Comparison of ENCODE assay signal across 12 mouse cellular contexts in genomic region chr1:34665512-34665854, GRCm38 (mm10).
DNase-seq lines count a peak whose midpoint lies in the region; ATAC-seq and TF ChIP-seq lines count a peak whose summit lies in the region.
"Had no signal": no experiment of that assay in that cellular context is flagged by ENCODE, and none has a peak within 500 bp of the region (broad histone marks: within the 10 kb centered on the region; RNA-seq: fewer than 3 reads in every experiment).

No protein-coding gene starts in this region.

- H3K9me3 ChIP-seq in embryonic facial prominence, embryonic 10.5 days, result no peaks in the 10 kb centered on the region
- no peaks in the 10 kb centered on the region for H3K9me3 ChIP-seq in hindbrain, embryonic 11.5 days (ENCODE audit: control insufficient read depth, low read length)
- H3K9me3 ChIP-seq in midbrain, embryonic 13.5 days, result no peaks in the 10 kb centered on the region
- H3K9me3 ChIP-seq in liver, postnatal 0 days (ENCODE audit: low read length), result no peaks in the 10 kb centered on the region
- H3K9me3 ChIP-seq: limb, embryonic 10.5 days; liver, embryonic 13.5 days had no signal

- H3K36me3 ChIP-seq in embryonic facial prominence, embryonic 10.5 days (replicated peaks), result no peaks in the 10 kb centered on the region
- no peaks in the 10 kb centered on the region for H3K36me3 ChIP-seq in hindbrain, embryonic 11.5 days (ENCODE audit: control insufficient read depth, insufficient read depth, low read length)
- H3K36me3 ChIP-seq in midbrain, embryonic 13.5 days, result no peaks in the 10 kb centered on the region
- no peaks in the 10 kb centered on the region for H3K36me3 ChIP-seq in liver, postnatal 0 days (replicated peaks; ENCODE audit: insufficient read depth, low read length)
- H3K36me3 ChIP-seq: limb, embryonic 10.5 days; liver, embryonic 13.5 days had no signal

- peak; percentile 45 for ATAC-seq in hindbrain, embryonic 11.5 days (ENCODE audit: low FRiP score)
- ATAC-seq in midbrain, embryonic 13.5 days, result peak; percentile 51
- no peak for ATAC-seq in liver, postnatal 0 days
- ATAC-seq: inflammation-experienced regulatory T-cells, adult 6 months had no signal

- H3K4me1 ChIP-seq in cortical plate, adult 2 months (ENCODE audit: control insufficient read depth, insufficient read depth, low read length), result no peaks in the 10 kb centered on the region
- peaks cover 5% of the 10 kb centered on the region; the same call in 1 of the 2 replicates for H3K4me1 ChIP-seq in embryonic facial prominence, embryonic 10.5 days
- H3K4me1 ChIP-seq in hindbrain, embryonic 11.5 days (replicated peaks; ENCODE audit: control insufficient read depth, insufficient read depth, low read length), result peaks cover 6% of the 10 kb centered on the region
- H3K4me1 ChIP-seq in midbrain, embryonic 13.5 days (replicated peaks), result peaks cover 34% of the 10 kb centered on the region
- H3K4me1 ChIP-seq in liver, postnatal 0 days (ENCODE audit: insufficient read depth), result no peaks in the 10 kb centered on the region
- H3K4me1 ChIP-seq: limb, embryonic 10.5 days; liver, embryonic 13.5 days had no signal

- H3K9ac ChIP-seq in hindbrain, embryonic 11.5 days (ENCODE audit: low read depth, low read length), result 0 out of 2 replicates have a peak overlapping the region, but pooled peaks have one; percentile 12
- H3K9ac ChIP-seq in midbrain, embryonic 13.5 days (replicated peaks), result 0 out of 2 replicates have a peak overlapping the region, but pooled peaks have one; percentile 7
- no peak overlapping the region for H3K9ac ChIP-seq in liver, postnatal 0 days (replicated peaks)
- H3K9ac ChIP-seq: liver, embryonic 13.5 days had no signal

- peak overlapping the region; percentile 7; the same call in 1 of the 2 replicates for H3K27ac ChIP-seq in cortical plate, adult 2 months (ENCODE audit: insufficient read depth, low read length)
- H3K27ac ChIP-seq in embryonic facial prominence, embryonic 10.5 days (replicated peaks), result peak overlapping the region; percentile 27
- H3K27ac ChIP-seq in hindbrain, embryonic 11.5 days (ENCODE audit: low read depth, low read length), result peak overlapping the region; percentile 91
- peak overlapping the region; percentile 87 for H3K27ac ChIP-seq in midbrain, embryonic 13.5 days
- no peak overlapping the region for H3K27ac ChIP-seq in liver, postnatal 0 days (ENCODE audit: low read depth)
- H3K27ac ChIP-seq: limb, embryonic 10.5 days; liver, embryonic 13.5 days had no signal

- no peak overlapping the region for H3K4me3 ChIP-seq in cortical plate, adult 2 months (ENCODE audit: insufficient read depth, low read length)
- H3K4me3 ChIP-seq in embryonic facial prominence, embryonic 10.5 days, result no peak overlapping the region
- H3K4me3 ChIP-seq in hindbrain, embryonic 11.5 days (ENCODE audit: low read depth, low read length), result no peak overlapping the region
- H3K4me3 ChIP-seq in midbrain, embryonic 13.5 days (replicated peaks), result no peak overlapping the region
- no peak overlapping the region for H3K4me3 ChIP-seq in liver, postnatal 0 days (ENCODE audit: low read depth, low read length)
- H3K4me3 ChIP-seq: limb, embryonic 10.5 days; liver, embryonic 13.5 days had no signal

- no peak overlapping the region for H3K4me2 ChIP-seq in hindbrain, embryonic 11.5 days (replicated peaks; ENCODE audit: low read depth, low read length)
- no peak overlapping the region for H3K4me2 ChIP-seq in midbrain, embryonic 13.5 days (replicated peaks)
- no peak overlapping the region for H3K4me2 ChIP-seq in liver, postnatal 0 days (ENCODE audit: low read depth, low read length)
- H3K4me2 ChIP-seq: heart, embryonic 11.5 days; liver, embryonic 13.5 days had no signal

- no peak for DNase-seq in embryonic facial prominence, embryonic 10.5 days (ENCODE audit: low spot score)
- DNase-seq in hindbrain, embryonic 11.5 days (ENCODE audit: low spot score), result no peak
- DNase-seq in Muller cell, postnatal 12 days (ENCODE audit: inconsistent ontology term), result no peak
- DNase-seq in embryo, embryonic 9.5 days (ENCODE audit: extremely low spot score), result no peak
- DNase-seq in liver, postnatal 0 days, result no peak
- DNase-seq: liver, embryonic 13.5 days; lung, postnatal 14 days had no signal

- 91% methylated on average over 5 of the region's 5 CpGs for WGBS in embryonic facial prominence, embryonic 10.5 days
- WGBS in hindbrain, embryonic 11.5 days, result 67% methylated on average over 5 of the region's 5 CpGs
- 46% methylated on average over 5 of the region's 5 CpGs for WGBS in midbrain, embryonic 13.5 days
- WGBS in liver, postnatal 0 days (ENCODE audit: insufficient replicate concordance), result 79% methylated on average over 5 of the region's 5 CpGs

- TF ChIP-seq EP300 in liver, postnatal 0 days (IDR thresholded peaks at IDR 0.05; ENCODE audit: low read depth), result no peak

- H3K27me3 ChIP-seq in embryonic facial prominence, embryonic 10.5 days (replicated peaks; ENCODE audit: low read depth, poor library complexity, severe bottlenecking), result no peaks in the 10 kb centered on the region
- no peaks in the 10 kb centered on the region for H3K27me3 ChIP-seq in hindbrain, embryonic 11.5 days (ENCODE audit: control insufficient read depth, insufficient read depth, low read length)
- H3K27me3 ChIP-seq in midbrain, embryonic 13.5 days, result no peaks in the 10 kb centered on the region
- no peaks in the 10 kb centered on the region for H3K27me3 ChIP-seq in liver, postnatal 0 days (ENCODE audit: insufficient read depth, low read length)
- H3K27me3 ChIP-seq: liver, embryonic 13.5 days had no signal

- TF ChIP-seq CTCF in cortical plate, adult 2 months (IDR thresholded peaks at IDR 0.05; ENCODE audit: extremely low read depth, insufficient read depth, low read length), result no peak
- no peak for TF ChIP-seq CTCF in liver, postnatal 0 days (IDR thresholded peaks at IDR 0.05; ENCODE audit: low read depth)

- no peak for TF ChIP-seq POLR2A in cortical plate, adult 2 months (IDR thresholded peaks at IDR 0.05; ENCODE audit: extremely low read depth, insufficient read depth, low read length)
